Mouse (Mus musculus) layer of hippocampus, adult 2 months (tissue): ENCODE results near the gene Cisd3. TPM values are rescaled to one million over a fixed set of nuclear protein-coding genes. Genes with fewer than 3 reads are reported as not detected.
A peak's percentile ranks its signal among the peaks of the same experiment; 100 is the strongest.
"Not testable (repeated sequence)": the region's sequence is repeated elsewhere in the genome, so short reads cannot be mapped to it uniquely, and the experiment has no call there.

ENCODE experiments used
- DNase-seq, 2 experiments: peaks; one replicate each; pipeline ENCODE4 v3.0.0; 2022; ENCODE audit warnings: low spot score in 2 of 2
- H3K27ac ChIP-seq: fragments of 200-600 bp; 2 replicates; pipeline ENCODE4 v1.8.1; 2022
- H3K4me3 ChIP-seq: fragments of 200-600 bp; 2 replicates; pipeline ENCODE4 v1.8.1; 2022; ENCODE audit warnings: mild to moderate bottlenecking
- CTCF ChIP-seq: fragments of 200-600 bp; conservative IDR thresholded peaks from 2 replicates; pipeline ENCODE4 v1.8.1; 2022; ENCODE audit warnings: antibody characterized with exemption, mild to moderate bottlenecking, moderate library complexity
- total RNA-seq, 2 experiments: library from RNA; stranded (reverse); gene quantifications; 2 replicates each; pipeline ENCODE4 v1.2.3; 2021

The Cisd3 gene
- total RNA-seq, 2 experiments from 2014 or later = 45.5 to 49.3 TPM

GRCm38 (mm10) chr11:97713896-97714295 is 28.3 kb downstream of the Cisd3 start:
- no peak overlapping the region for H3K4me3 ChIP-seq
- no peak for DNase-seq
- peak overlapping the region; percentile 43; the same call in 1 of the 2 replicates for H3K27ac ChIP-seq
- TF ChIP-seq CTCF = no peak

GRCm38 (mm10) chr11:97714356-97714755 is 28.7 kb downstream of the Cisd3 start:
- peak; percentile 55 for TF ChIP-seq CTCF
- DNase-seq = no peak
- Histone ChIP-seq H3K27ac (no peak overlapping the region), H3K4me3 (no peak overlapping the region)

GRCm38 (mm10) chr11:97714784-97715760 is 29.4 kb downstream of the Cisd3 start:
- Histone ChIP-seq H3K27ac (peak overlapping the region; percentile 58; the same call in 1 of the 2 replicates), H3K4me3 (no peak overlapping the region)
- TF ChIP-seq CTCF = no peak
- DNase-seq = no peak

- no peak for TF ChIP-seq CTCF
- no peak for DNase-seq
- H3K27ac ChIP-seq = no peak overlapping the region
- H3K4me3 ChIP-seq = no peak overlapping the region
Observed at GRCm38 (mm10) chr11:97716021-97716420, 30.4 kb downstream of the Cisd3 start.

GRCm38 (mm10) chr11:97717369-97718280 is 32.0 kb downstream of the Cisd3 start:
- Histone ChIP-seq H3K27ac (no peak overlapping the region), H3K4me3 (no peak overlapping the region)
- no peak for TF ChIP-seq CTCF
- DNase-seq = no peak

- TF ChIP-seq CTCF = no peak
- Histone ChIP-seq H3K27ac (no peak overlapping the region), H3K4me3 (no peak overlapping the region)
- no peak for DNase-seq
Observed at GRCm38 (mm10) chr11:97718281-97718860, 32.7 kb downstream of the Cisd3 start.

GRCm38 (mm10) chr11:97719041-97719440 is 33.4 kb downstream of the Cisd3 start:
- TF ChIP-seq CTCF = no peak

GRCm38 (mm10) chr11:97721338-97721737 is 35.7 kb downstream of the Cisd3 start:
- DNase-seq = no peak
- no peak for TF ChIP-seq CTCF
- H3K27ac ChIP-seq = no peak overlapping the region
- H3K4me3 ChIP-seq = no peak overlapping the region

More at GRCm38 (mm10) chr11:97719041-97719440, 33.4 kb downstream of the Cisd3 start:
- Histone ChIP-seq H3K4me3 (no peak overlapping the region), H3K27ac (no peak overlapping the region)
- no peak for DNase-seq

GRCm38 (mm10) chr11:97723709-97724108 is 38.1 kb downstream of the Cisd3 start:
- Histone ChIP-seq H3K27ac (no peak overlapping the region), H3K4me3 (no peak overlapping the region)
- no peak for DNase-seq
- TF ChIP-seq CTCF = no peak

- H3K4me3 ChIP-seq = no peak overlapping the region
- no peak for DNase-seq
- TF ChIP-seq CTCF = no peak
Observed at GRCm38 (mm10) chr11:97728311-97728710, 42.7 kb downstream of the Cisd3 start.

GRCm38 (mm10) chr11:97728730-97729129 is 43.1 kb downstream of the Cisd3 start:
- Histone ChIP-seq H3K27ac (no peak overlapping the region), H3K4me3 (no peak overlapping the region)
- DNase-seq = no peak
- no peak for TF ChIP-seq CTCF

More at GRCm38 (mm10) chr11:97728311-97728710, 42.7 kb downstream of the Cisd3 start:
- H3K27ac ChIP-seq = no peak overlapping the region

GRCm38 (mm10) chr11:97733689-97734088 is 48.1 kb downstream of the Cisd3 start:
- Histone ChIP-seq H3K4me3 (no peak overlapping the region), H3K27ac (no peak overlapping the region)
- no peak for TF ChIP-seq CTCF
- no peak for DNase-seq

GRCm38 (mm10) chr11:97734810-97735209 is 49.2 kb downstream of the Cisd3 start:
- DNase-seq, H3K4me3 ChIP-seq, H3K27ac ChIP-seq: not testable (repeated sequence)
